Mouse (Mus musculus) liver, embryonic 14.5 days (tissue): ENCODE measurements around the gene Dyrk1a. TPM values are rescaled to one million over a fixed set of nuclear protein-coding genes. Genes with fewer than 3 reads are reported as not detected.

Source experiments
- ATAC-seq: fragments of 200-750 bp; cut with Nextera tagmentation; 2 replicates; pipeline ENCODE4 v1.8.0; 2017; ENCODE audit warnings: moderate number of reproducible peaks, mild to moderate bottlenecking, moderate library complexity; ENCODE audit not compliant: insufficient read depth
- DNase-seq, 3 experiments: peaks; one replicate each; pipeline ENCODE4 v3.0.0-alpha.2; 2012 to 2013; ENCODE audit warnings: low read depth in 3 of 3, low spot score in 3 of 3
- H3K27ac ChIP-seq: fragments of 300-500 bp; sonication (generic); 2 replicates; pipeline ENCODE4 v1.5.1; 2014; ENCODE audit warnings: moderate library complexity, mild to moderate bottlenecking, control low read depth, inconsistent platforms
- H3K27me3 ChIP-seq: fragments of 300-500 bp; sonication (generic); 2 replicates; pipeline ENCODE4 v1.6.1; 2014; ENCODE audit warnings: mild to moderate bottlenecking, low read length, moderate library complexity; ENCODE audit not compliant: control insufficient read depth, insufficient read depth
- H3K36me3 ChIP-seq: fragments of 300-500 bp; sonication (generic); replicated peaks from 2 replicates; pipeline ENCODE4 v1.6.1; 2014; ENCODE audit warnings: low read depth; ENCODE audit not compliant: control insufficient read depth, insufficient read depth
- H3K4me1 ChIP-seq, 2 experiments: fragments of 200-500 bp in 1 of 2; fragments of 300-500 bp in 1 of 2; sonication (generic) in 1 of 2; replicated peaks; 2 replicates each; pipeline ENCODE4 v1.6.1; 2012 to 2014; ENCODE audit warnings: antibody characterized with exemption in 1 of 2, inconsistent platforms in 1 of 2, low read length in 1 of 2; ENCODE audit not compliant: control insufficient read depth in 2 of 2, insufficient read depth in 2 of 2
- H3K4me2 ChIP-seq: fragments of 300-500 bp; sonication (generic); 2 replicates; pipeline ENCODE4 v1.6.1; 2014; ENCODE audit warnings: low read depth, mild to moderate bottlenecking, control low read depth, moderate library complexity
- H3K4me3 ChIP-seq, 2 experiments: fragments of 200-500 bp in 1 of 2; fragments of 300-500 bp in 1 of 2; sonication (generic) in 1 of 2; 2 replicates each; pipeline ENCODE4 v1.5.1; 2012 to 2014; ENCODE audit warnings: low read depth in 2 of 2, low read length in 2 of 2, mild to moderate bottlenecking in 2 of 2, control low read depth in 1 of 2, inconsistent platforms in 1 of 2, moderate library complexity in 1 of 2; ENCODE audit not compliant: insufficient read depth in 1 of 2
- H3K9ac ChIP-seq: fragments of 300-500 bp; sonication (generic); replicated peaks from 2 replicates; pipeline ENCODE4 v1.6.1; 2014; ENCODE audit warnings: mild to moderate bottlenecking, control low read depth, moderate library complexity
- H3K9me3 ChIP-seq: fragments of 300-500 bp; sonication (generic); 2 replicates; pipeline ENCODE4 v1.6.1; 2016; ENCODE audit warnings: low read length, mixed read lengths; ENCODE audit not compliant: control insufficient read depth
- CTCF ChIP-seq: IDR thresholded peaks from 2 replicates; pipeline ENCODE4 v1.5.1; 2016; ENCODE audit warnings: antibody characterized with exemption, low read depth, control low read depth
- EP300 ChIP-seq: IDR thresholded peaks from 2 replicates; pipeline ENCODE4 v1.6.1; 2016; ENCODE audit warnings: antibody characterized with exemption, low read depth
- WGBS: fragments of 180-500 bp; shearing (Covaris S2); extraction: QIAGEN DNeasy Blood & Tissue Kit; methylation state at CpG from one replicate; pipeline ENCODE4 v1.1.7; 2014; ENCODE audit not compliant: insufficient replicate concordance; 5-methylcytosine and 5-hydroxymethylcytosine counted together
- polyA plus RNA-seq, 2 experiments: library from polyadenylated mRNA; depleted of rRNA in 1 of 2; stranded (reverse) in 1 of 2; unstranded in 1 of 2; fragments of >200 nt; fragmentation: Nextera tagmentation in 1 of 2; extraction: Ambion mirVana in 1 of 2; gene quantifications; 2 replicates each; pipeline versions ENCODE4 v1.2.1 to v1.2.3; 2012 to 2014

Gene Dyrk1a
- polyA plus RNA-seq, 2 experiments = 5.0 to 9.2 TPM

GRCm38 (mm10) chr16:94566834-94567585 is 2.8 kb upstream of the Dyrk1a start:
- no peak for DNase-seq

DNA sequence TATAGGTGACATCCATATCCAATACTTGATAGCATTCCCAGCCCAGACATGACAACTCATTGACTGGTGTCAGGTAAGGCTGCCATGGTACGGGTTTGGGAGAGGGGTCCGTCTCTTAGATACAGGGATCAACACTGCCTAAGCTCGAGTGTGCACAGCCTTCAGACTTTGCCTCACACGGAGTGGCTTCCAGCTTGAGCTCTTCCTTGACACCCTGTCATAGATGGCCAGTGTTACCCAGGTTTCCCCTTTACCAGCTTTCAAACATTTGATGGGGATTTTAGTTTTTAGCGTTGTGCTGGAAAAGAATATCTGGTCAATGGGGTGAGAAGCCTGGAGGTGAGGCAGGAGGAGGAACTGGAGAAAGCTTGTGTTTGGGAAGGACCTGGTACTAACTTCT is 2.1 kb upstream of the Dyrk1a start:
- TF ChIP-seq EP300 (no peak), CTCF (no peak)
- no peak overlapping the region for H3K27ac ChIP-seq
- ATAC-seq (no peak), DNase-seq (no peak)
- H3K4me3 ChIP-seq = no peak overlapping the region
- 66% methylated on average over 5 of the region's 5 CpGs for WGBS
- H3K9me3 ChIP-seq = no peaks in the 10 kb centered on the region
- H3K4me2 ChIP-seq = peak overlapping the region; percentile 93
- H3K9ac ChIP-seq = peak overlapping the region; percentile 29; the same call in 1 of the 2 replicates
- peaks cover 11 to 15% of the 10 kb centered on the region in 2 experiments for H3K4me1 ChIP-seq
- H3K27me3 ChIP-seq = no peaks in the 10 kb centered on the region
- H3K36me3 ChIP-seq = no peaks in the 10 kb centered on the region

More at GRCm38 (mm10) chr16:94566834-94567585, 2.8 kb upstream of the Dyrk1a start:
- no peak for TF ChIP-seq EP300
- TF ChIP-seq CTCF = no peak
- WGBS = 78% methylated on average over 11 of the region's 11 CpGs
- Histone ChIP-seq H3K4me2 (no peak overlapping the region), H3K4me3 (no peak overlapping the region), H3K27ac (no peak overlapping the region), H3K4me1 (peaks cover 8 to 9% of the 10 kb centered on the region in 2 experiments), H3K27me3 (no peaks in the 10 kb centered on the region), H3K36me3 (no peaks in the 10 kb centered on the region), H3K9ac (no peak overlapping the region), H3K9me3 (no peaks in the 10 kb centered on the region)
- ATAC-seq = no peak

- no peak for TF ChIP-seq EP300
- no peak for TF ChIP-seq CTCF
- WGBS = 1% methylated on average over 53 of the region's 53 CpGs
- Histone ChIP-seq H3K4me1 (peaks cover 11 to 20% of the 10 kb centered on the region in 2 experiments), H3K27me3 (no peaks in the 10 kb centered on the region), H3K4me2 (peak overlapping the region; percentile 93), H3K36me3 (no peaks in the 10 kb centered on the region), H3K27ac (peak overlapping the region; percentile 99), H3K4me3 (peak overlapping the region; percentile 85 to 97), H3K9me3 (no peaks in the 10 kb centered on the region), H3K9ac (peak overlapping the region; percentile 92)
- peak; percentile 62 for ATAC-seq
- DNase-seq = peak; percentile 60 to 64 (median 63)
Measured at GRCm38 (mm10) chr16:94568335-94569228, 1.2 kb upstream of the Dyrk1a start.

GRCm38 (mm10) chr16:94570361-94571041 is 691 bp downstream of the Dyrk1a start:
- Histone ChIP-seq H3K9ac (peak overlapping the region; percentile 89), H3K9me3 (no peaks in the 10 kb centered on the region), H3K4me3 (peak overlapping the region; percentile 67 to 97), H3K27me3 (no peaks in the 10 kb centered on the region), H3K4me1 (peaks cover 18 to 28% of the 10 kb centered on the region in 2 experiments), H3K27ac (peak overlapping the region; percentile 99), H3K4me2 (peak overlapping the region; percentile 93), H3K36me3 (no peaks in the 10 kb centered on the region)
- DNase-seq = peak; percentile 40 to 44 (median 43)
- ATAC-seq = peak; percentile 47
- no peak for TF ChIP-seq CTCF
- no peak for TF ChIP-seq EP300
- under 1% methylated on average over 73 of the region's 88 CpGs for WGBS
